ENCODE assay signal across 10 mouse cellular contexts in genomic region chr4:65279979-65280677, GRCm38 (mm10).
DNase-seq lines count a peak whose midpoint lies in the region; ATAC-seq and TF ChIP-seq lines count a peak whose summit lies in the region.
"Had no signal": no experiment of that assay in that cellular context is flagged by ENCODE, and none has a peak within 500 bp of the region (broad histone marks: within the 10 kb centered on the region; RNA-seq: fewer than 3 reads in every experiment).

No protein-coding gene starts in this region.

- H3K4me1 ChIP-seq in embryonic facial prominence, embryonic 10.5 days: peaks cover 32% of the 10 kb centered on the region
- no peaks in the 10 kb centered on the region for H3K4me1 ChIP-seq in hindbrain, postnatal 0 days (ENCODE audit: insufficient read depth, low read length)
- H3K4me1 ChIP-seq in midbrain, postnatal 0 days (ENCODE audit: insufficient read depth, low read length): no peaks in the 10 kb centered on the region

- no peak overlapping the region for H3K4me3 ChIP-seq in embryonic facial prominence, embryonic 10.5 days
- no peak overlapping the region for H3K4me3 ChIP-seq in hindbrain, postnatal 0 days (ENCODE audit: low read length)
- no peak overlapping the region for H3K4me3 ChIP-seq in midbrain, postnatal 0 days (ENCODE audit: low read depth, low read length)

- peaks cover 19% of the 10 kb centered on the region for H3K27me3 ChIP-seq in embryonic facial prominence, embryonic 10.5 days (replicated peaks; ENCODE audit: low read depth, poor library complexity, severe bottlenecking)
- no peaks in the 10 kb centered on the region for H3K27me3 ChIP-seq in hindbrain, postnatal 0 days (ENCODE audit: insufficient read depth, low read length)
- no peaks in the 10 kb centered on the region for H3K27me3 ChIP-seq in midbrain, postnatal 0 days (ENCODE audit: insufficient read depth, low read length)

- no peaks in the 10 kb centered on the region for H3K9me3 ChIP-seq in embryonic facial prominence, embryonic 10.5 days
- H3K9me3 ChIP-seq in hindbrain, postnatal 0 days (ENCODE audit: low read length): no peaks in the 10 kb centered on the region
- no peaks in the 10 kb centered on the region for H3K9me3 ChIP-seq in midbrain, postnatal 0 days (ENCODE audit: low read length)

- H3K9ac ChIP-seq in hindbrain, postnatal 0 days (replicated peaks; ENCODE audit: low read length): no peak overlapping the region
- no peak overlapping the region for H3K9ac ChIP-seq in midbrain, postnatal 0 days (replicated peaks; ENCODE audit: low read length, poor library complexity, severe bottlenecking)

- peak; percentile 86 for DNase-seq in brain, embryonic 14.5 days (ENCODE audit: low read depth)
- DNase-seq in embryonic facial prominence, embryonic 10.5 days (ENCODE audit: low spot score): peak; percentile 47
- peak; percentile 41 for DNase-seq in hindbrain, postnatal 0 days (ENCODE audit: low spot score)
- DNase-seq in midbrain, postnatal 0 days (ENCODE audit: low spot score): peak; percentile 60
- DNase-seq in right cerebral cortex, adult 18-20 months: no peak
- no peak for DNase-seq in left cerebral cortex, postnatal 36 days (ENCODE audit: low spot score in 2 of 2)
- DNase-seq in layer of hippocampus, adult 11-12 months (ENCODE audit: low spot score): no peak
- DNase-seq: cerebellum, adult 9-11 months; kidney, adult 2 months; lung, adult 2 months had no signal

- TF ChIP-seq POLR2A in brain, embryonic 14.5 days (IDR thresholded peaks at IDR 0.05; ENCODE audit: borderline replicate concordance, extremely low read depth, insufficient read depth, insufficient read length, poor library complexity, severe bottlenecking): no peak

- H3K27ac ChIP-seq in embryonic facial prominence, embryonic 10.5 days (replicated peaks): peak overlapping the region; percentile 37
- H3K27ac ChIP-seq in hindbrain, postnatal 0 days: no peak overlapping the region
- H3K27ac ChIP-seq in midbrain, postnatal 0 days (ENCODE audit: low read depth, low read length): no peak overlapping the region

- intact Hi-C loops in left cerebral cortex, postnatal 36 days (cut with DNase I): no loop called here

- 15% methylated on average over 7 of the region's 7 CpGs for WGBS in embryonic facial prominence, embryonic 10.5 days
- 5% methylated on average over 7 of the region's 7 CpGs for WGBS in hindbrain, postnatal 0 days
- 6% methylated on average over 7 of the region's 7 CpGs for WGBS in midbrain, postnatal 0 days

- H3K4me2 ChIP-seq in hindbrain, postnatal 0 days (ENCODE audit: low read depth, low read length): no peak overlapping the region
- no peak overlapping the region for H3K4me2 ChIP-seq in midbrain, postnatal 0 days (ENCODE audit: low read depth, low read length, poor library complexity, severe bottlenecking)

- ATAC-seq in hindbrain, postnatal 0 days: peak; percentile 45; the same call in 1 of the 2 replicates
- no peak for ATAC-seq in midbrain, postnatal 0 days (ENCODE audit: low FRiP score)

- no peak for TF ChIP-seq CTCF in brain, embryonic 14.5 days (IDR thresholded peaks at IDR 0.05; ENCODE audit: borderline replicate concordance, extremely low read depth, insufficient read depth, insufficient read length)
- TF ChIP-seq CTCF in hindbrain, postnatal 0 days (IDR thresholded peaks at IDR 0.05; ENCODE audit: low read depth): no peak
- no peak for TF ChIP-seq CTCF in midbrain, postnatal 0 days (IDR thresholded peaks at IDR 0.05)

- H3K36me3 ChIP-seq in embryonic facial prominence, embryonic 10.5 days (replicated peaks): no peaks in the 10 kb centered on the region
- H3K36me3 ChIP-seq in hindbrain, postnatal 0 days (ENCODE audit: insufficient read depth, low read length): no peaks in the 10 kb centered on the region
- H3K36me3 ChIP-seq in midbrain, postnatal 0 days (ENCODE audit: insufficient read depth, low read length): no peaks in the 10 kb centered on the region

Comparison
In these comparisons a context has a peak if more than half of its experiments do, and no peak if none do; other contexts are left out.
1. DNase-seq: peak in brain, embryonic 14.5 days (single experiment), embryonic facial prominence, embryonic 10.5 days (single experiment), hindbrain, postnatal 0 days (single experiment) and midbrain, postnatal 0 days (single experiment); none in right cerebral cortex, adult 18-20 months (single experiment), left cerebral cortex, postnatal 36 days (0 of 2) and layer of hippocampus, adult 11-12 months (single experiment).